Mouse (Mus musculus) MEL (cell line): ENCODE measurements around the gene Ddx46. TPM values are rescaled to one million over a fixed set of nuclear protein-coding genes. Genes with fewer than 3 reads are reported as not detected.

Source experiments
- DNase-seq: peaks from one replicate; pipeline ENCODE4 v3.0.0; 2011; ENCODE audit warnings: low read depth, low spot score
- H3K27ac ChIP-seq: 2 replicates; pipeline ENCODE4 v1.5.1; 2012; ENCODE audit warnings: low read depth, mild to moderate bottlenecking, control low read depth, low read length, moderate library complexity; ENCODE audit not compliant: control insufficient read depth
- H3K27me3 ChIP-seq, 2 experiments: fragments of 150-350 bp in 1 of 2; sonication (generic) in 1 of 2; 2 replicates each; pipeline ENCODE4 v1.6.1; 2012; ENCODE audit warnings: low read length in 2 of 2, mild to moderate bottlenecking in 2 of 2, improper control_type of control experiment in 1 of 2, moderate library complexity in 1 of 2; ENCODE audit not compliant: insufficient read depth in 2 of 2, control insufficient read depth in 1 of 2
- H3K36me3 ChIP-seq, 2 experiments: 2 replicates each; pipeline ENCODE4 v1.6.1; 2012 to 2014; ENCODE audit warnings: low read length in 2 of 2, improper control_type of control experiment in 1 of 2, inconsistent platforms in 1 of 2, mild to moderate bottlenecking in 1 of 2; ENCODE audit not compliant: insufficient read depth in 2 of 2, control insufficient read depth in 1 of 2
- H3K4me1 ChIP-seq, 2 experiments: fragments of 150-350 bp in 1 of 2; sonication (generic) in 1 of 2; 2 replicates each; pipeline ENCODE4 v1.6.1; 2012; ENCODE audit warnings: low read length in 2 of 2, improper control_type of control experiment in 1 of 2, mild to moderate bottlenecking in 1 of 2; ENCODE audit not compliant: insufficient read depth in 2 of 2, control insufficient read depth in 1 of 2
- H3K4me3 ChIP-seq, 2 experiments: fragments of 150-350 bp in 1 of 2; sonication (generic) in 1 of 2; 2 replicates each; pipeline ENCODE4 v1.5.1; 2012; ENCODE audit warnings: low read depth in 2 of 2, low read length in 2 of 2, mild to moderate bottlenecking in 2 of 2, moderate library complexity in 2 of 2, control low read depth in 1 of 2, improper control_type of control experiment in 1 of 2; ENCODE audit not compliant: control insufficient read depth in 1 of 2, insufficient read depth in 1 of 2
- H3K79me2 ChIP-seq: 2 replicates; pipeline ENCODE4 v1.6.1; 2012; ENCODE audit warnings: mild to moderate bottlenecking, low read length, moderate library complexity; ENCODE audit not compliant: control insufficient read depth, poor library complexity, insufficient read depth
- H3K9ac ChIP-seq: 2 replicates; pipeline ENCODE4 v1.6.1; 2012; ENCODE audit warnings: low read depth, mild to moderate bottlenecking, control low read depth, low read length, moderate library complexity; ENCODE audit not compliant: control insufficient read depth, poor library complexity, severe bottlenecking
- H3K9me3 ChIP-seq: fragments of 150-350 bp; sonication (generic); replicated peaks from 2 replicates; pipeline ENCODE4 v1.6.1; 2012; ENCODE audit warnings: mild to moderate bottlenecking, low read length, improper control_type of control experiment, moderate library complexity; ENCODE audit not compliant: insufficient read depth
- CTCF ChIP-seq, 3 experiments: IDR thresholded peaks in 2 of 3; conservative IDR thresholded peaks in 1 of 3; 2 replicates each; pipeline ENCODE4 v1.5.1; 2011 to 2012; ENCODE audit warnings: low read length in 3 of 3, low read depth in 2 of 3, mild to moderate bottlenecking in 2 of 3, improper control_type of control experiment in 1 of 3, inconsistent platforms in 1 of 3, mixed read lengths in 1 of 3, moderate library complexity in 1 of 3; ENCODE audit not compliant: control insufficient read depth in 1 of 3, insufficient read depth in 1 of 3, poor library complexity in 1 of 3, severe bottlenecking in 1 of 3
- EP300 ChIP-seq, 2 experiments: IDR thresholded peaks; 2 replicates each; pipeline ENCODE4 v1.6.1; 2011; ENCODE audit warnings: improper control_type of control experiment in 2 of 2, low read length in 2 of 2, low read depth in 1 of 2, mild to moderate bottlenecking in 1 of 2
- ETS1 ChIP-seq: IDR thresholded peaks from 2 replicates; pipeline ENCODE4 v1.6.1; 2012; ENCODE audit warnings: low read depth, mild to moderate bottlenecking, inconsistent platforms, low read length, improper control_type of control experiment, moderate library complexity
- GABPA ChIP-seq: IDR thresholded peaks from 2 replicates; pipeline ENCODE4 v1.6.1; 2012; ENCODE audit warnings: low read depth, mild to moderate bottlenecking, inconsistent platforms, low read length, improper control_type of control experiment, moderate library complexity
- KAT2A ChIP-seq: conservative IDR thresholded peaks from 2 replicates; pipeline ENCODE4 v1.6.1; 2012; ENCODE audit warnings: low read depth, low read length, improper control_type of control experiment, inconsistent platforms
- MAFK ChIP-seq: IDR thresholded peaks from 2 replicates; pipeline ENCODE4 v1.6.1; 2011; ENCODE audit warnings: low read depth, mild to moderate bottlenecking, low read length, improper control_type of control experiment, borderline replicate concordance
- MAZ ChIP-seq: IDR thresholded peaks from 2 replicates; pipeline ENCODE4 v1.6.1; 2012; ENCODE audit warnings: low read depth, mild to moderate bottlenecking, inconsistent platforms, low read length, improper control_type of control experiment
- MXI1 ChIP-seq: IDR thresholded peaks from 2 replicates; pipeline ENCODE4 v1.6.1; 2011; ENCODE audit warnings: mild to moderate bottlenecking, low read depth, low read length, improper control_type of control experiment
- MYB ChIP-seq: IDR thresholded peaks from 2 replicates; pipeline ENCODE4 v1.6.1; 2011; ENCODE audit warnings: mild to moderate bottlenecking, low read depth, low read length, improper control_type of control experiment
- MYC ChIP-seq: IDR thresholded peaks from 2 replicates; pipeline ENCODE4 v1.6.1; 2011; ENCODE audit warnings: low read depth, mild to moderate bottlenecking, low read length, improper control_type of control experiment, moderate library complexity
- RAD21 ChIP-seq: IDR thresholded peaks from 2 replicates; pipeline ENCODE4 v1.6.1; 2011; ENCODE audit warnings: mild to moderate bottlenecking, low read depth, low read length, improper control_type of control experiment
- RCOR1 ChIP-seq: IDR thresholded peaks from 2 replicates; pipeline ENCODE4 v1.6.1; 2012; ENCODE audit warnings: low read depth, mild to moderate bottlenecking, inconsistent platforms, low read length, improper control_type of control experiment
- SMC3 ChIP-seq: IDR thresholded peaks from 2 replicates; pipeline ENCODE4 v1.6.1; 2011; ENCODE audit warnings: low read depth, low read length, improper control_type of control experiment
- TAL1 ChIP-seq: IDR thresholded peaks from 2 replicates; pipeline ENCODE4 v1.6.1; 2012; ENCODE audit warnings: mild to moderate bottlenecking, inconsistent platforms, low read length, moderate library complexity, mixed read lengths
- UBTF ChIP-seq: IDR thresholded peaks from 2 replicates; pipeline ENCODE4 v1.6.1; 2012; ENCODE audit warnings: low read depth, mild to moderate bottlenecking, inconsistent platforms, low read length, improper control_type of control experiment, moderate library complexity, borderline replicate concordance; ENCODE audit not compliant: insufficient read depth
- USF2 ChIP-seq, 2 experiments: IDR thresholded peaks; 2 replicates each; pipeline ENCODE4 v1.6.1; 2011 to 2012; ENCODE audit warnings: improper control_type of control experiment in 2 of 2, low read length in 2 of 2, borderline replicate concordance in 1 of 2, inconsistent platforms in 1 of 2, low read depth in 1 of 2, mild to moderate bottlenecking in 1 of 2; ENCODE audit not compliant: insufficient read depth in 1 of 2
- ZC3H11A ChIP-seq: IDR thresholded peaks from 2 replicates; pipeline ENCODE4 v1.6.1; 2012; ENCODE audit warnings: low read depth, mild to moderate bottlenecking, inconsistent platforms, low read length, improper control_type of control experiment
- ZKSCAN1 ChIP-seq: IDR thresholded peaks from 2 replicates; pipeline ENCODE4 v1.6.1; 2012; ENCODE audit warnings: low read depth, mild to moderate bottlenecking, inconsistent platforms, low read length, improper control_type of control experiment, moderate library complexity
- ZNF384 ChIP-seq: IDR thresholded peaks from 2 replicates; pipeline ENCODE4 v1.6.1; 2012; ENCODE audit warnings: low read depth, mild to moderate bottlenecking, inconsistent platforms, low read length, improper control_type of control experiment
- polyA plus RNA-seq, 2 experiments: library from polyadenylated mRNA; stranded (reverse) in 1 of 2; unstranded in 1 of 2; fragments of >175 nt in 1 of 2; fragments of >200 nt in 1 of 2; gene quantifications; 2 replicates each; pipeline versions ENCODE4 v1.2.1 to v1.2.4; 2012; ENCODE audit warnings: low replicate concordance in 2 of 2, low read depth in 1 of 2; ENCODE audit not compliant: insufficient read length in 2 of 2, insufficient read depth in 1 of 2, missing spikeins in 1 of 2
- total RNA-seq: library from RNA; depleted of rRNA; stranded (reverse); fragments of 300-350 nt; gene quantifications from 2 replicates; pipeline ENCODE4 v1.2.3, GENCODE M21; 2012

The Ddx46 gene
- total and polyA plus RNA-seq, 3 experiments = 58.3 to 122 (median 89.5) TPM

- TF ChIP-seq USF2 (IDR thresholded peaks at IDR 0.05; ENCODE audit: borderline replicate concordance in 1 of 2, insufficient read depth in 1 of 2, low read depth in 1 of 2, low read length in 2 of 2) (no peak), TAL1 (no peak), ZKSCAN1 (no peak), MAZ (no peak), ETS1 (no peak), UBTF (no peak), GABPA (no peak), RAD21 (no peak; the same call in 1 of the 2 replicates), KAT2A (no peak), MYC (peak; percentile 78; the same call in 1 of the 2 replicates), ZNF384 (peak; percentile 70; the same call in 1 of the 2 replicates), ZC3H11A (no peak), CTCF (IDR thresholded peaks at IDR 0.05 in 2 of 3, conservative IDR thresholded peaks at IDR 0.05 in 1 of 3; ENCODE audit: control insufficient read depth in 1 of 3, insufficient read depth in 1 of 3, low read depth in 2 of 3, low read length in 3 of 3, poor library complexity in 1 of 3, severe bottlenecking in 1 of 3) (peak in 1 of 3 experiments; percentile 30; a peak in 1 of 6 replicates), SMC3 (no peak), MAFK (no peak), MYB (no peak), RCOR1 (no peak), EP300 (IDR thresholded peaks at IDR 0.05; ENCODE audit: low read depth in 1 of 2, low read length in 2 of 2) (no peak), MXI1 (peak; percentile 5; the same call in 1 of the 2 replicates)
- no peaks in the 10 kb centered on the region for H3K27me3 ChIP-seq
- H3K4me1 ChIP-seq = no peaks in the 10 kb centered on the region; a peak in 1 of 4 replicates
- peaks cover 0 to 2% of the 10 kb centered on the region in 2 experiments; a peak in 2 of 4 replicates for H3K36me3 ChIP-seq
- peak overlapping the region; percentile 74 to 88 for H3K4me3 ChIP-seq
- H3K27ac ChIP-seq = peak overlapping the region; percentile 91
- peaks cover 9% of the 10 kb centered on the region; the same call in 1 of the 2 replicates for H3K79me2 ChIP-seq
- peak; percentile 63 for DNase-seq
- H3K9ac ChIP-seq = peak overlapping the region; percentile 93
- H3K9me3 ChIP-seq = no peaks in the 10 kb centered on the region
Observed at GRCm38 (mm10) chr13:55726598-55727119, 91.8 kb downstream of the Ddx46 start.
